Mouse (Mus musculus) heart, adult 11 months (tissue): ENCODE data around the gene Mmp11.
A peak's percentile ranks its signal among the peaks of the same experiment; 100 is the strongest.

Experiments
- DNase-seq: peaks from one replicate; pipeline ENCODE4 v3.0.0; 2022

Mmp11 gene

DNA sequence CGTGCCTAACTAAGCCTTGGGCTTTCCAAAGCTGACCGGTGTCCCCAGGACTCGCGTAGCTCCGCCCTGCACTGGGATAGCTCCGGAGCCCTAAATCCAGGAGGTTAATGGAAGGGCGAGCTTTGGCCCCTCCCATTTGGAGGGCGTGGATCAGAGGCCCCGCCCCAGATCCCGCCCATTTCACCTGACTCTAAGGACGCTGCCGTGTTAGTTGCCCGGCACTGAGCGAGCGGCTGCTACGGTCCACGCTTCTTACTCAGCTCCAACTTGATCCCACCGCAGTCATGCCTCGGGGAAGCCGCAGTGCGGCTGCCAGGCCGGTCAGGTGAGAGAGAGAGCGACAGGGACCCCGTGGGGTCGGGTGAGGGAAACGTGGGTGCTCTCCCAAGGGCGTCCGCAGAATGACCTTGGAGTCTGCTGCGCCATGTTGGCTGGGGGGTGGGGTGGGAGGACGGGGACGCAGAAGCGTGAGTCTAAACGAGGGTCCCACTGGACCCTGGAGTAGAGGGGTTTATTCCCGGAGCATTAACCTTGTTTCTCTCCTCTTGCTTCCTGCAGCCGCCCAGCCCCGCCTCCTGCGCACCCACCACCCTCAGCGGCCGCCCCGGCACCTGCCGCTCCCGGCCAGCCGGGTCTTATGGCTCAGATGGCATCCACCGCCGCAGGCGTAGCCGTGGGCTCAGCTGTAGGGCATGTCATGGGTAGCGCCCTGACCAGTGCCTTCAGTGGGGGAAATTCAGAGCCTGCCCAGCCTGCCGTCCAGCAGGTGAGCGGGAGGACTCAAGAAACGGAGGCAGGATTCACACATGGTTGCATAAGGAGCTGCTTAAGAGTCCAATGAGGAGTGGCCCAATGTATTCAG, at the start of gene Mmp11:
Mmp11 (minus strand) TSS at position 817 of the 862 bp plus-strand sequence.
- peak; percentile 98 for DNase-seq

DNA sequence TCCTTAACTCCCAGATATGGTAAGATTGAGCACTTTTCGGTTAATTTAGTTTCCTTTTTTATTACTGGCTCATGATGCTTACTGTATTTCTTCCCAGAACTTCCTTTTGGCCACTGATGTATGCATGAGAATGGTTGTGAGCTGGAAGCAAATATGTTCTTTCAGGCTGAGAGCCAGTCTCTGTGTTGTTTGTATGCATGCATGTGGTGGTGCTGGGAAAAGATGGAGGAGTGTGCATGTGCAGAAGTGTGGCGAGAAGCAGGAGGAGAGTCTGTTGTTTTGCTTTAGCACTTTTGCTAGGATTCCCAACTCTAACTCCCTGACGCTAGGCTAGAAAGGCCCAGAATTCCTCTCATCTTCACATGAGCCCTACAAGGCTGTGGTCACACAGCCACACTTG, 43.1 kb upstream of the Mmp11 start:
- peak; percentile 4 for DNase-seq

DNA sequence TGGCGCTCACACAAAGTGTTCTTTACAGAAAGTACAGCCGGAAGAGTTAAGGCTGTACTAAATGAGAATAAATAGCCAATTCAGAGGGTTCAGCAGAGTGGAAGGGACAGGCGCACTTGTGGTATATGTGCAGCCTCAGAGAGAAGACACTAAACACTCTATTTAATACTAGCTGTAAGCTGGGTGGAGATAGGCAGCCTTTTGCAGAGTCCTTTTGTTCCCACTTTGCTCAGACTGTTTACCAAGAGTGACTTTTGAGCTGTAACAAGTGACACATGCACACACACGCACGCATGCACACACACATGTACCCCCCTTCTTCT, 42.5 kb upstream of the Mmp11 start:
- peak; percentile 40 for DNase-seq

DNA sequence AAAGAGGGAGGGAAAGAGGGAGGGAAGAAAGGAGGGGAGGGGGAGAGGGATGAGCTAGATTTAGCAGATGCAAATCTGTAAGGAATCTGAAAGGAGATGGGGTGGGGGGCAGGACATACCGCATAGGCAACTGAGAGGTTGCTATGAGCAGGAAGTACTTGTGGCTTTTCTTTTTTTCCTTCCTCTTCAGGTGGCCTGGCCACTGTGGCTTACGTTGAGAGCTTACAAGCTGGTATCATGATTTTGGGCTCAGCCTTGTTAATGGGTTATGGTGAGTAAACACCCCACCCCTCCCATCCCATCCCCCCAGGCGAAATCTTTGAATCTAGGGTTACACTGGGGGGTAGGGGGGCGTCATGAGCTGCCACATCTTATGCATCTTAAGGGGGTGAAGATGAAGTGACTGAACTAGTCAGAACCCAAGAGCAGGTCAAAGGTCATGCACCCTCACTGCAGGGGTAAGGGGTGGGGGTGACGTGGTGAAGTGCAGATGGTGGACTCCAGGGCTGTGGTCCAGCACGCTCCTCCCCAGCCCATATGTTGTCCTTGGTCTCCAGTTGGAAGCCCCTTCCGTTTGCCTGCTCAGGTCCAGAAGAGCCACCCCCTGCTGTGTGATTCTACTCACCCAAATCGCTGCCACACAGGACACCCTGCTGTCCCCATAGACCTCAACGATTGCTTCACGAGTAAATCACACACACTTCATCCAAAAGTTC, 42.0 kb upstream of the Mmp11 start:
- peak; percentile 84 for DNase-seq

DNA sequence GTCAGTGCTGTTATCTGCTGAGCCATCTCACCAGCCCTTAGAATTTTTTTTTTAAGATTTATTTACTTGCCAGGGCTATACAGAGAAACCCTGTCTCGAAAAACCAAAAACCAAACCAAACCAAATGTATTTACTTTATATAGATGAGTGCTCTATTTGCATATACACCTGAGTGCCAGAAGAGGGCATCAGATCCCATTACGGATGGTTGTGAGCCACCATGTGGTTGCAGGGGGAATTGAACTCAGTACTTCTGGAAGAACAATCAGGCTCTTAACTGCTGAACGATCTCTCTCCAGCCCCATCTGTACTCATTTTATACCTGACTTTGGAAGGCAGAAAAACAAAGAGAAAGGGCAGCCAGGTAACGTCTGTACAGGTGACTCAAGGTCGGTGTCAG, 38.9 kb upstream of the Mmp11 start:
- DNase-seq: peak; percentile 69

DNA sequence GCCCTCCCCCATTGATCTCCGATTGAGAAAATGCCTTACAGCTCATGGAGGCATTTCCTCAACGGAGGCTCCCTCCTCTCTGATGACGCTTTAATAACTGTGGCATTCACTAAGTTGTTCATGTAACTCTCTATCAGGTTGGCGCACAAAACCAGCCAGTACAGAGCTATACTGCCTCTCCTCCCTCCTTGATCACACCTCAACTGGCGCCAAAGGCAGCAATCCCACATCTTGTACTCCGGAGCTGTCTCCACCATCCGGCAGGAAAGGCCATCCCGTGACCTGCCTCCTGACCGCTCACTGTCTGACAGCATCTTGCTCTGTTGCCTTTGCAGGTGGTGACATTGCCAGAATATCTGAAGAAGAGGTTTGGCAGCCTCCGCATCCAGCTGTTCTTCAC, 37.5 kb upstream of the Mmp11 start:
- peak; percentile 84 for DNase-seq

DNA sequence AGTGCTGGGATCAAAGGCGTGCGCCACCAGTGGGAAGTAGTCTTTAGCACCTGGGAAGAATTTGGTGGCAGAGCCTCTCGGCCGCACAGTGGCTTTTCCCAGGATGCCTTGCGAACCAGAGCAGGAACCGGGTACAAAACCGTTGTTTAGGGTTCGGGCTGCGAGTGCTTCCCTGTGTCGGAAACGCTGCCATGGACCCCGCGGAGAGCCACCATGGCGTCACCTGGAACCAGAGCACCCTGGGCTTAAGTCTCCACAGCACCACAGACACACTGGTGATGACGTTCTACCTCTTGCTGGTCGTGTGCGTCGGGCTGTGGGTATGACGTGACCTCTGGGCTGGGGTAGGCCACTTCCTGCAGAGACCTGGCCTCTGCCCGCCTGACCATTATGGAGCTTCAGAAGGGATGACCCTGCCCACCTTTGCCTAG, 18.1 kb upstream of the Mmp11 start, which contains the start of gene Gm5134:
Gm5134 (plus strand) TSS at position 134 of the 431 bp plus-strand sequence.
- no peak for DNase-seq

DNA sequence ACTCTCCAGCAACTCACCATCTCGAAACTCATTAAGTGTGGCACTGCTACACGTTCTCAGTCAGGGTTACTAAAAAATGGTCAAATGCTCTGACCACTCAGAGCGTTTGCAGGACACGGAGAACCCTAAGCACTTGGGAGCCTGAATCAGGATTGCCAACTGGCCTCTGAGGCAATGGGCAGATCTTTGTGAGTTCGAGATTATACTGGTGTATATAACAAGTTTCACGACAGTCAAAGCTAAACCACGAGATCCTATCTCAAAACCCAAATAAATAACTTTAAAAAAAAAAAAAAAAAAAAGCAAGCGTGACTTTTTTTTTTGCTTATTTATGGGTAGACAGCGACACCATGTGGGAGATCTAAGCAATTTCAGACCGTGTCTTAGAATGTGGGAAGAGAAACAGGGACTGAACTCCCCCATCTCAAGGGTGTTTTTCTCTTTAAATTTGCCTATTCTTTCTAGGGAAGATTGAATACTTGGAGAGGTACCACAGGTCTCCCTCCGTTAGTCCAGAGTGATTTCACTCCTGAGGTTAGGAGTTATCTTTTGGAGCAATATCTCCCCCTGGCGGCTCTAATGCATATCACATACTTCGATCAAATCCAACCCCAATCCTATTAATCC, 15.2 kb upstream of the Mmp11 start:
- DNase-seq: no peak

DNA sequence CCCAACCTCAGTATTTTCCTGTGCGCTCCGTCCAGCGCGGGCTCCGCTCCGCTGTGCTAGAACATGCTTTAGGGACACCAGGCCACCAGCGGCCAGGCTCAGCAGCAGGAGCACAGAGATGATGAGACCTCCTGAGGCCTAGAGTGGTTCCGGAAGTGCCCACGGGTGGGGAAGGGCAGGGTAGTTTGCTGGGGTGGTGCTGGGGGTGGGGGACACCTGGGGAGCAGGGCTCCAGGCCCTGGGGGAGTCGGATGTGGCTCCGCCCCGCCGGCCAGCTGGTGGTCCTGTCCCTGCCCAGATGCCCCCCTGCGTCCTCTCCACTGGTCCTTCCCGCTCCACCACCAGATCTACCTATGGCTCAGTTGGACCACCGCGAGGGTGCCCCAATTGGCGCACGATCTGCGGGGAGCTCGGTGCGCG, 14.5 kb upstream of the Mmp11 start:
- peak; percentile 91 for DNase-seq

DNA sequence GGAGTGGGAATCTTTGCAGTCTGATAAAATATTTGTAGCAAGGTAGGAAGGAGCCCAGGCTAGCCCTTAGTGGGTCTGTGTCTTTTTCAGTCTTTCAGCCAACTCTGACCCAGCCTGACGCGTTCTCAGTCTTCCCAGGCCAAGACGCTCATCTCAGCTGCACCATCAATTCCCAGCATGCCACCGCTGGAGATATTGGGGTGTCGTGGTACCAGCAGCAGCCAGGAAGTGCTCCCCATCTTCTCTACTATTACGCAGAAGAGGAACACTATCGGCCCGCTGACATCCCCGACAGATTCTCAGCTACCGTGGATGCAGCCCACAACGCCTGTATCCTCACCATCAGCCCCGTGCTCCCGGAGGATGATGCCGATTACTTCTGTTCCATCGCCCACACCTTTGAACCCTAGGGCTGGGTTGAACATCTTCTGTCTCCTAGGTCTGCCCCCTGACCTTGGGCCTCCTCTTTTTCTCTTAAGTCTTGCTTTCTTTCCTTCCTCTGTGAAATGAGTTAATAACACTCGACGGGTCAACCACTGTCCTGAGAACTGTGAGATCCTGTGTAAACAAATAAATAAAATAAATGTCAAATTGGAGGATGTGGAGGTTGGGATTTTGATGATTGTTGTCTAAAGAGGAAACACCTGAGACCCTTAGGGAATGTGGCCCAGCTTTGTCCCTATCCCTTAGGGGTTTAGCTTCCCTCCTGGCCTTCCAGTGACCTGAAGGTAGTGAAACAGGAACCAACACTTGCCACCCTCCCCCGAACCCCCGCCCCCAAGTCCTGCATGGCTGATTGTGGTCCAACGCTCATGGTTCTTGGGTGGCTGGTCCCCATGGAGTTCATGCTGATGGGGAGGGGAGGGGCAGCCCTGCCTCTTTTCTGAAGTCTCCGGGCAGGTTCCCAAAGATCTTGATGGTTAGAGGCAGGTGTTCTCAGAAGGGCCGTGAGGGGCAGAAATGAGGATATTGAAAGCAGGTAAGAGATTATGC, 13.1 kb upstream of the Mmp11 start:
- DNase-seq: peak; percentile 87

DNA sequence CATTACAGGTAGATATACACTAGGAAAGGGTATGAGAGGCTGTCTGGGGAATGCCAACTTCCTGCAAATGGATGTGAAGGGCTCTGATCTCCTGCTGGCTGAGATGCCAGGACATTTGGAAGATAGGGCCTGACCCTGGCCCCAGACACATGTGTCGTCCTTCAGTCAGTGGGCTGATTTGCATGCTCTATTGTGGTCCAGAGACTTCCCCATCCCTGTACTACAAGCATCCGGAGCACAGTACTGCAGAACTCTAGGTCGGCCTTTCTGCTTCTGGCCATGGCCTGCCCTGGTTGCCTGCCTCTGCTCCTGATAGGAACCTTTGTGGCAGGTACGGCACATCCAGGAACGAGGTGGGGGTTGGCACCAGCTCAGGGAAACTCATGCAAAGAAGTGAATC, 11.8 kb upstream of the Mmp11 start:
- no peak for DNase-seq

DNA sequence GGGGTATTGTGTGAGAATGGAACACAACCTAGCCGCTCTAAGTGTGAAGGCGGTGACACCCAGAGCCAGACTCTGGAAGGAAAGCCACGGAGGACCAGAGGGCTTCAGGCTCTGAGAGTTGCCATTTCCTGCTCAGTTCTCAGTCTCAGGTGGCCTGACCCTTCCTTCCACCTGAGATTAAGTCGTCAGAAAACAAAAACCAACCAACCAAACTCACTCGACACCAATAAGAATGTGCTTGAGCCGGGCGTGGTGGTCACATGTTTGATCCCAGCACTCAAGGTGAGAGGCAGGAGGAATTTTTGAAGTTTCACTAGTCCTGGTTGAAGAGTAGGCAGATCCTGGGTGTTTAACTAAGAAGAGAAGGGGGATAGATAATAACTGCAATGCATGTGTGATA, 9.6 kb upstream of the Mmp11 start:
- no peak for DNase-seq

DNA sequence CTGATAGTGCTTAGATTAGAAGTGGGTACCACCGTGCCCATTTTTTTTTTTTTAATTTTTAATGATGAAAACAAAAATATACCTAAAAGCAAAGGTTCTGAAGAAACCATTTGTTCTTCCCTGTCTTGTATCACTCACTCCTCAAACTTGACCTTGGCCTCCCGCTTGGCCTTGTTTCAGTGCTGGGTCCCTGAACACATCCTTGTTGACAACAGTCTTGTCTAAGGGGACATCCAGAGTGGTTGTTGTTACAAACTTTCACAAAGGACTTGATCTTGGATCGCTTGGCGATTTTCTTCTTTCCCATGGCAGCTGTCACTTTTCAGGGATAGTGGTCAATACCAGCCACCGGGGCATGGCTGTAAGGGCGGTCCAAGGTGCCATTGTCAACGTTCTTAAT, 8.9 kb upstream of the Mmp11 start:
- DNase-seq: no peak

DNA sequence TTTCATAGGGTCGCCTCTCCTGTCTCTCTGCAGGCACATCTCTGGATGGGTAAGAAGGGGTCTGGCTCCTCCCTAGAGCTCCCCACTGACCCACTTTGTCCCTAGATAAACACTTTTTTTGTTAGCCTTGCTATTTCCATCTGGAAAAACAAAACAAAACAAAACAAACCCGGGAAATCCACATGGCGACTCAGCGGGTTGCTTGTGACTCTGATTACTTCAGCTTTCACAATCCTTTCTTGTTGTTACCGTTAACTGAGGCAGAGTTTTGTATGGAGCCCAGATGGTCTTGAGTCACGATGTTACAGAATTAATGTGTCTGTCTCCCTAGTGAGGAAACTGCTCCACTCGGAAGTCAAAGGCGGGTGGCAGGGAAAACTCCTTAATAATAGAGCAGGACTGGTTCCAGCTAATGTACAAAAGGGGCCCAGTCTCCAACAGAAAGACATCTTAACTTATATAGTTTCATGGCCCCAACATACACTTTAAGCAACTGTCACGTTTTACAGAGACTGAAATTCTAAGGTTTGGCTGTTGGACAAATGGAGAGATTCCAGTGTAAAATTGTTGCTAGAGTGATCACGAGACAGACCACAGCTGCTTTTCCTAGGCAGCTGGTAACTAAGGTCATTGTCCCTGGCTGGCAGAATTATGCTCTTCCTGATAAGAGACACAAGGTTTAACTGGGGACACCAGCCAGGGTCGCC, 7.9 kb upstream of the Mmp11 start:
- DNase-seq: peak; percentile 94

DNA sequence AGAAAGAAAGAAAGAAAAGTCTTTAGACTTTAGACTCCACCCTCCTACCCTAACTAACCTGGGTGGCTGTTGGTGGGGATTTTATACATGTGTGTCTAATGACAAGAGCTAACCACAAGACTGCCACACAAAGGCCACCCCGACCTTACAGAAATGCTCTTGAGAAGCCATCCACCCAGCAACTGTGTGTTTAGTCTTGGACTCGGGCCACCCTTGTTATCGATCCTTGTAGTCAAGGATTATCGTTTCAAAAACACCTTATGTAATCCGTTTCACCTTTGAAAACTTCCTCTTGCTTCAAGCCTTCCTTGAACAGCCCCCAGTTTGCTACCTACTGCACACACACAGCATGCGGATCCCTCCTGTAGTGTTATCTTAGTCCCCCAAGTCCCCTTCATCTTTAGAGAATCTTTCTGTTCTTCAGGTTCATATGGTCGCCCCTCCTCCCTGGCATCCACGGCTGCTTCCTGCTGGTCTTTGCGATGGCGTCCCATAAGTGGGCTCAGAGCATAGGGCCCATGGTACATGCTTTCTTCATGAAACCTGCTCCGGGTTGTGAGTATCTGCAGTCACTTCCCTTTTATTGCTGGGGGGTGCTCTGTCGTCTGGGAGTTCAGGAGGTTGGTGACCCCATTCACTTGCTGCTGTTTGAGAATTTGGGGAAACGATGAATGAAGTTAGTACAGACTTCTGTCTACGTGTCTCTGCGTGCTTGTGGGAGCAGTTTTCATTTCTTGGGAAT, 6.6 kb upstream of the Mmp11 start, which contains the start of gene Vpreb3:
Vpreb3 (plus strand) TSS at position 322 of the 742 bp plus-strand sequence.
- DNase-seq: peak; percentile 83

DNA sequence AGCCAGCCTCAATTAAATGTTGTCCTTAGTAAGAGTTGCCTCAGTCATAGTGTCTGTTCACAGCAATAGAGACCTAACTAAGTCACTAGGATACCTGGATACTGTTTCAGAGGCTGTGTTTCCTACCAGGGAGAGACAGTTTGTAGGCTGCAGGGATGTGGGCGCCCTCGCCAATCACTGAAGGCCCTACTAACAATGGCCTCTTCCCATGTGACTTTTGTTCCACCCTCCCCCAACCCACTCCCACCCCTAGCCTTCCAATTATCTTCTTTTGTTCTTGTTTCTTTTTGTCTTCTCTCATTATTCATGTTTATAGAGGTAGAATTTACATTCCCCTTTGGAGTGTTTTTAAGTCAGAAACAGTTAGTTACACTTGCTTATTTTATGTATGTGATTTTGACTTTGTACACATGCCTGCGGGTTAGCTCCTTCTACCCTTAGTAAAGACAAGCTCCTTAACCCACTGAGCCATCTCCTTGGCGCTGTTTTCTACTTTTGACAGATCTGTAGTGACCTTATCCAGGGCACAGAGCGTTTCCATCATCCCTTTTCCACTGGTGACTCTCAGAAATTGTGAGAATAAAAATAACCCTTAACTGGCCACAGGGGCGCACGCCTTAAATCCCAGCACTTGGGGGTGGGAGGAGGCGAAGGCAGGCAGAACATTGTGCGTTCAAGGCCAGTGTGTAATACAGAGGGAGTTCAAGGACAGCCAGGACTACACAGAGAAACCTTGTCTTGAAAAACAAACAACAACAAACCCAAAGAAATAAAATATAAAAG, 4.9 kb upstream of the Mmp11 start:
- DNase-seq: no peak

DNA sequence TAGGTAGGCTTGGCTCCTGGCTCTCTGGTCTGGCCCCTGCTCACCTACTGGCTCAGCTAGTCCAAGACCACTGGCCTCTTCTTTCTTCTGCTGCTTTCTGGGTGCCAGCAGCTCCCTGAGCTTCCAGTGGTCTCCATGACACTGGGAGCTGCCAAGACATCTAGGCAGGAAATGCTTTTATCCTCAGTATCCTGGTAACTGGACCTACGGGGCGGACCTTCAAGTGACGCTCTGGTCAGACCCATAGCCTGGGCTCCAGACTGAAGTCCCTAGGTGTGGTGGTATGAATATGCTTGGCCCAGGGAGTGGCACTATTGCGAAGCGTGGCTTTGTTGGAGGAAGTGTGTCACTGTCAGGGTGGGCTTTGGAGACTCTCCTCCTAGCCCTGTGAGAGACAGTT, 4.2 kb upstream of the Mmp11 start, which contains the start of gene Gm867:
Gm867 (minus strand) TSS at position 153 of the 400 bp plus-strand sequence.
- DNase-seq: peak; percentile 77

DNA sequence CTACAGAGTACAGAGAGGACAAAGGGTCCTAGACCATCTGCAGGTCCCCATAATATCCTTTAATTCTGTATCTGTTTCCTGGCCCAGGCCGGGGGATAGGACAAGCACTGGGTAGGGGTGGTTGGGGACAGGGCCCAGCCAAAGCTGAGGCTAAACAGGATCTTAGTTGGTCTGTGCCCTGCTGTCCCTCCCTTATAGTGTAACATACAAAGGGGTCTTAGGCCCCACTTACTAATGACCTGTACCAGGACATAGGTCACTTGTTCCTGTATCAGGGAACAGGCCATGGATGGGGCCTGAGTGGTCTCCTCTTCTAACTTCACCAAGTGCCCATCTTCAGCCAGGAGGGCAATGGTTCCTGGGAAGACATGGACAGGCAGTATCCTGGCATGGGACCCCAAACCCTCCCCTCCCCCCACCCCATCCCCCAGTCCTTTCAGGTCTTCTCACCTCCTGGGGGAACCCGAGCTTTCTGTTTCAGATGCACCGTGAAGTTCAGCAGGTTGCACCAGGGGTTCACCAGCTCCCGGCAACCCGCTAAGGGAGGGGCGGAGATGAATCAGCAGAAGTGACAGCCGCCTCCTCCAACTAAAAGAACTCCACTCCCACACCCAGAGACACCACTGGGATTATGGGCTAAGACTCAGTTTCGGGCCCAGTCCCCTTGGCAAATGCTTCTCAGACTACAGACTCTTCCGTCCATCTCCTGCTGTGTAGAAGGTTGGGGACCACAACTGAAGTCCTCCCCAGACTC, 3.4 kb upstream of the Mmp11 start:
- DNase-seq: peak; percentile 88
